Mouse (Mus musculus): ENCODE measurements around the gene Actg1.

Actg1 gene

GRCm38 (mm10) chr11:120347791-120348683 lies at the start of gene Actg1:
TSS of gene Actg1 (minus strand) at chr11:120348542.
- no peak for DNase-seq (ENCODE audit: low read depth, low spot score)

- DNase-seq (ENCODE audit: low read depth, low spot score), result no peak
Measured at GRCm38 (mm10) chr11:120397602-120398001, 49.3 kb upstream of the Actg1 start.

GRCm38 (mm10) chr11:120395661-120396060 lies 47.3 kb upstream of the Actg1 start:
- DNase-seq (ENCODE audit: low read depth, low spot score), result no peak

- no peak for DNase-seq (ENCODE audit: low read depth, low spot score)
Measured at GRCm38 (mm10) chr11:120388580-120388979, 40.2 kb upstream of the Actg1 start.

GRCm38 (mm10) chr11:120387157-120387556 lies 38.8 kb upstream of the Actg1 start:
- no peak for DNase-seq (ENCODE audit: low read depth, low spot score)

GRCm38 (mm10) chr11:120386632-120387031 lies 38.3 kb upstream of the Actg1 start:
- no peak for DNase-seq (ENCODE audit: low read depth, low spot score)

- DNase-seq (ENCODE audit: low read depth, low spot score), result no peak
Measured at GRCm38 (mm10) chr11:120382509-120382908, 34.2 kb upstream of the Actg1 start.

- DNase-seq (ENCODE audit: low read depth, low spot score), result no peak
Measured at GRCm38 (mm10) chr11:120381157-120381556, 32.8 kb upstream of the Actg1 start.

GRCm38 (mm10) chr11:120380271-120380670 lies 31.9 kb upstream of the Actg1 start:
- DNase-seq (ENCODE audit: low read depth, low spot score), result no peak

GRCm38 (mm10) chr11:120378611-120379540 lies 30.5 kb upstream of the Actg1 start, which contains the start of gene Faap100:
TSS of gene Faap100 (minus strand) at chr11:120378764.
- peak; percentile 93 for DNase-seq (ENCODE audit: low read depth, low spot score)

GRCm38 (mm10) chr11:120378031-120378610 lies 29.8 kb upstream of the Actg1 start:
- DNase-seq (ENCODE audit: low read depth, low spot score), result no peak

- DNase-seq (ENCODE audit: low read depth, low spot score), result no peak
Measured at GRCm38 (mm10) chr11:120377337-120377736, 29.0 kb upstream of the Actg1 start.

- DNase-seq (ENCODE audit: low read depth, low spot score), result no peak
Measured at GRCm38 (mm10) chr11:120376302-120377160, 28.2 kb upstream of the Actg1 start.

- no peak for DNase-seq (ENCODE audit: low read depth, low spot score)
Measured at GRCm38 (mm10) chr11:120375324-120375723, 27.0 kb upstream of the Actg1 start.

GRCm38 (mm10) chr11:120373820-120374586 lies 25.7 kb upstream of the Actg1 start:
- DNase-seq (ENCODE audit: low read depth, low spot score), result no peak

- DNase-seq (ENCODE audit: low read depth, low spot score), result no peak
Measured at GRCm38 (mm10) chr11:120373025-120373424, 24.7 kb upstream of the Actg1 start.

- no peak for DNase-seq (ENCODE audit: low read depth, low spot score)
Measured at GRCm38 (mm10) chr11:120369656-120370055, 21.3 kb upstream of the Actg1 start.

GRCm38 (mm10) chr11:120366443-120367027 lies 18.2 kb upstream of the Actg1 start:
- DNase-seq (ENCODE audit: low read depth, low spot score), result no peak

- no peak for DNase-seq (ENCODE audit: low read depth, low spot score)
Measured at GRCm38 (mm10) chr11:120362891-120363290, 14.5 kb upstream of the Actg1 start.

GRCm38 (mm10) chr11:120361295-120361694 lies 13.0 kb upstream of the Actg1 start, which contains the start of gene Fscn2:
TSS of gene Fscn2 (plus strand) at chr11:120361534.
- DNase-seq (ENCODE audit: low read depth, low spot score), result no peak
